Mouse (Mus musculus): ENCODE results near the gene Fer1l4.

The Fer1l4 gene

DNA sequence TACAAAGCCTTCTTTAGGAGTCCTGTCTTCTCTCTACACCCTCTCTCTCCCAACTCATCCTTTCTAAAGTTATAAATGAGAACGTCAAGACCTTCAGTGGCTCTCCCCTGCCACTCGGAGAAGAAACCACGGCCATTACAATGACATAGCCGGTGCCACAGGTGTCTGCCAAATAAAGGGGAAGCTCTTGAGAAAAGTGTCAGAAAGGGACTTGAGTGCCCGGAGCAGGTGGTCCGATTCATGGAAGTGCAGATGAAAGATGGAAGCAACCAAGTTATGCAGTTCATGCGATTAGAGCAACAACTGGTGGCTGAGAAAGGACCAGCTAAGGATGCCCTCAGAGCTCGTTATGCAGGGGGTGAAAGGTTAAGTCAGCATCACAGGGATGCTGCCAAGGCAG, 9.8 kb downstream of the Fer1l4 start:
- ChIA-PET POLR2A (interaction anchor here in 1 of 4 experiments (0.8 to 1.2 kb wide), 2 partner anchors 10 to 34 kb away, joined by 3 to 4 read pairs; partner anchors contain the start of gene Fer1l4), CTCF (no interaction called here)

DNA sequence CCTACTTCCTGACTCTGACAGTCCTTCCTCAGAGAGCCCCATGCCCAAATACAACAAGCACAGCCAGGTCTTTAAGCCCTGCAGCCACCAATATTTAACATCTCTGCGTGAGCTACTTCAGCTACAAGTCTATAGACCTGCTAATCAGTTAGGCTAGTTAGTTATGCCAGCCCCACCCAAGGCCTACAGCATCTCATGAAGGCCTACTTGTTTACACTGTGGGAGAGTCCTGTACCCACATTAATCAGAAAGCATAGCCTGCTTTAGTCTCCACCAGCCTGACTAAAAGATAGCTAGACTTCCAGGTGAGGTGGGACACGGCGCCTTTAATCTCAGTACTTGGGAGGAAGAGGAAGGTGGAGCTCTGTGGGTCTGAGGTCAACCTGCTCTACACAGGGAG, 13.4 kb downstream of the Fer1l4 start:
- CTCF ChIA-PET: interaction anchor here in 1 of 4 experiments (0.7 kb wide), 1 partner anchor 344 kb away, joined by 4 read pairs; no protein-coding TSS in a partner anchor
- POLR2A ChIA-PET: interaction anchor here in 3 of 4 experiments (0.6 to 1.0 kb wide), 4 partner anchors 9 to 433 kb away, joined by 3 to 5 read pairs (median 4); no protein-coding TSS in a partner anchor

DNA sequence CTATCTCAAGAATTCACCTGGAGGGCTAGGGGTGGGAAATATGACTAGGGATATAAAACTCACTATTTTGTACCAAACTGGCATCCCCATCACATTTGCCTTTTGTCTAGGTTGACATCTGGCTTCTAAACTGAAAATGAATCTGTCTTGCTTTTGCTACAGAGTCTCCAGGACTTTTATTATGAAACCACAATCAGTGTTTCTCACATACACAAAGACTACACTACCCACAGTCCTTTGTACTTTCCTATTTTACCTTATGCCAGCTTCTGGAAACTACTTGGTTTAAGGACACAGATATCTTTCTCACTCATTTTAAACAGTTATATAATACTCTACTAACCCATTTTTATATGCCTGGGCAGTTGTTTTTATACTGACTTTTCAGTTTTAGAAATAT, 27.3 kb downstream of the Fer1l4 start:
- CTCF ChIA-PET: no interaction called here

DNA sequence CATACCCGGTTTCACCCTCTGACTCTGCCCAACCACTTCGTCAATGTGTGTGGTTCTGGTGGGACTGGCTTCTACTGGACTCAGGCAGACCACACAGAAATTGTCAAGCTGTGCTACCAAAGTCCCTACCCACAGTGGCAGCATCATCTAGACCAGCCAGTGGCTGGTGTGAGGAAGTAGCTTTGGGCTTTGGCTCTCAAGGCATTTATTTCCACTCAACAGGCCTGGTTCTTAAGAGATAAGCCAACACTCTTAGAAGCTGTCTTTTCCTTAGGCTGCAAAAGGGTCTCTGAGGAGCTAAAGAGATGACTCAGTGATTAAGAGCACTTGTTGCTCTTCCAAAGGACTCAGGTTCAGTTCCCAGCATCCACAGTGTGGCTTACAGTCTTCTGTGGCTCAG, 31.0 kb downstream of the Fer1l4 start:
- POLR2A ChIA-PET: interaction anchor here in 1 of 4 experiments (1.2 to 2.5 kb wide), 4 partner anchors 9 to 20 kb away, joined by 3 to 14 read pairs (median 8); partner anchors contain the start of genes 6430550D23Rik and Ergic3
- CTCF ChIA-PET: interaction anchor here in 2 of 4 experiments (0.8 to 1.5 kb wide), 3 partner anchors 8 to 10 kb away, joined by 3 to 6 read pairs (median 4); no protein-coding TSS in a partner anchor

More for the DNA sequence above, 27.3 kb downstream of the Fer1l4 start:
- POLR2A ChIA-PET: interaction anchor here in 1 of 4 experiments (0.6 to 1.4 kb wide), 4 partner anchors 8 to 59 kb away, joined by 3 to 6 read pairs (median 4); partner anchors contain the start of genes 6430550D23Rik and Ergic3

DNA sequence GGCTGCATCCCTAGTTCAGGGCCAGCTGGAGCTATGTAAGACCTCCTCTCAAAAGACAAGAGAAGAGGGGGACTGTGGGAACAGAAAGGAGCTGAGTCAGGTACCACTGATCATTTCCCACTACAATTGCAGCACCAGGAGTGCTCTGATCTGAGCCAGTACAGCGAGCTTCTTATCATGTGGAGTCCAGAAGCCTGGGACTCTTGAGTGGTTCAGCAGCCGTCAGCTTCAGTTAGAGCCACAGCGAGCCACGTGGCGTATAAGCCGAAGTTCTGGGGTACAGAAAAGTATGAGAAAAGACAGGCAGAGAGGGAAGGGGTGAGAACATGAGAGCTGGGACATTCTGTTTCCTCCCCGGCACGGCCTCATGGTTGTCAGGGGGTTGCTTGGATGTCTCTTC, 31.5 kb downstream of the Fer1l4 start:
- ChIA-PET CTCF (interaction anchor here in 3 of 4 experiments (0.7 to 1.5 kb wide), 4 partner anchors 9 to 16 kb away, joined by 3 to 6 read pairs (median 4); no protein-coding TSS in a partner anchor), POLR2A (interaction anchor here in 2 of 4 experiments (0.7 to 2.5 kb wide), 7 partner anchors 10 to 202 kb away, joined by 3 to 14 read pairs (median 5); partner anchors contain the start of genes 6430550D23Rik (in 2 of the 2), Ergic3 (in 2 of the 2) and BC029722 (in 1 of the 2))

DNA sequence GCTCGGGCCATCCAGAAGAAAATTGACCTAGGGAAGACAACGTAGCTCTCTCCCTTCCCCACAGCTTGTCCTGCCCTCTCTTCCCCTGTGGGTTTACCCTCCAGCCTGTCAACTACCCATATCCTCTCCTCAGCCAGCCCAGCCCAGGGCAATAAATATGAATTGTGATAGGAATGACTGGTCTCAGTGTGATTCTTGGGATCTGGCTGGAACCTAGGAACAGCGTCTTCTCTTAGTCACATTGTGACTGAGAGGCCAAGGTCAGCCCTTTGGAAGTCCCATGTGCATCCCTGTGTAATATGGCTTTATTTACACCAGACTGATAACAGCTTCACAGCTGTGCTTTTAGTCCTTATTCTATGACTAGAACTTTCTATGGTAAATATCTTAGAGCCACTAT, 34.6 kb downstream of the Fer1l4 start:
- CTCF ChIA-PET: no interaction called here
- POLR2A ChIA-PET: interaction anchor here in 2 of 4 experiments (0.8 to 1.5 kb wide), 3 partner anchors 9 to 48 kb away, joined by 3 to 4 read pairs (median 4); no protein-coding TSS in a partner anchor

DNA sequence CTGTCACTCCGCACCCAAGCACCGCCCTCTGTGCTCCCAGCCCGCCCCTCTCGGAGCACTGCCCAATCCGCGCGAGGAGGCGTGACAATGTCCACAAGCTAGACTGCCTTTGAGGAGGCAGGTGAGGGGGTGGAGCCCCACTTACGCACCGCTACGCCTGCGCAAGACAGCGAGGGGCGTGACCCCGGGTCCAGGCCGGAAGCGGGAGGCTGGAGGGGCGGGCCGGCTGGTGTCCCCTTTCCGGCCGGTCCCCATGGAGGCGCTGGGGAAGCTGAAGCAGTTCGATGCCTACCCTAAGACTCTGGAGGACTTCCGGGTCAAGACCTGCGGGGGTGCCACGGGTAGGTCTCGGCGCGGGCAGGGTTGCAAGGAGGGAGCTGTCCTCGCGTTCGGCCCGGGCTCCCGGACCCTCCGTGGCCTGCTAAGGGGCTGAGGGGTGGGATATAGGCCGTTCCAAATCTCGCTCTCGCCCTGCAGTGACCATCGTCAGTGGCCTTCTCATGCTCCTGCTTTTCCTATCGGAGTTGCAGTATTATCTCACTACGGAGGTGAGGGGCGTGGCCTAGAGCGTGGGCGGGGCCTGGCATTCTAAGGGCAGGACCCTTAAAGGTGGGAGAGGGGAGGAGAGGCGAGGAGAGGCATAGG, 44.7 kb downstream of the Fer1l4 start, which contains the start of the genes 6430550D23Rik and Ergic3:
TSS of gene 6430550D23Rik (minus strand) at position 90 of the 645 bp plus-strand sequence.
TSS of gene Ergic3 (plus strand) at position 158 of the 645 bp plus-strand sequence.
- ChIA-PET CTCF (interaction anchor here in 2 of 4 experiments (0.5 to 1.5 kb wide), 8 partner anchors 13 to 1422 kb away, joined by 3 to 6 read pairs (median 3); partner anchors contain the start of genes Acss2 (in 1 of the 2), BC029722 (in 1 of the 2), Cep250 (in 1 of the 2) and Ggt7 (in 1 of the 2)), POLR2A (interaction anchor here in 3 of 4 experiments (0.5 to 3.4 kb wide), 50 partner anchors 10 to 767 kb away, joined by 3 to 22 read pairs (median 4); partner anchors contain the start of genes Cpne1 (in 3 of the 3), Rbm12 (in 3 of the 3), Cep250 (in 2 of the 3) and Spag4 (in 2 of the 3))

DNA sequence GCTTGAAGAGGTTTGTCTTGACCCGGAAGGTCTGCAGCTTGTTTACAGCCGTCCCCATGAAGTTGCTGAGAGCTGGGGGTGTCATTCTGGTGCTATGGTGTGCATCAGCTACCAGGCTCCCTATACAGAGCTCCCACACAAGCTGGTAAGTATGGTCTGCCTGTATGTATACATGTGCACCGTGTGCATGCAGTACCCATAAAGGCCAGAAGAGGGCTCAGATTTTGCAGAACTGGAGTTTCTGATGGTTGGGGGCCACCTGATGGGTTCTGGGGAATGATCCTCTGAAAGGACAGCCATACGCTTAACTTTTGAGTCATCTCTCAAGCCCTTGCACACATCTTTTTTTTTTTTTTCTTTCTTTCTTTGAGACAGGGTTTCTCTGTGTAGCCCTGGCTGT, 47.4 kb downstream of the Fer1l4 start:
- ChIA-PET POLR2A (interaction anchor here in 2 of 4 experiments (0.7 to 1.3 kb wide), 4 partner anchors 9 to 307 kb away, joined by 3 to 4 read pairs (median 3); partner anchors contain the start of genes Cnbd2 (in 1 of the 2) and Scand1 (in 1 of the 2)), CTCF (interaction anchor here (0.5 to 1.1 kb wide), 11 partner anchors 8 to 1437 kb away, joined by 3 to 5 read pairs (median 3); no protein-coding TSS in a partner anchor)

DNA sequence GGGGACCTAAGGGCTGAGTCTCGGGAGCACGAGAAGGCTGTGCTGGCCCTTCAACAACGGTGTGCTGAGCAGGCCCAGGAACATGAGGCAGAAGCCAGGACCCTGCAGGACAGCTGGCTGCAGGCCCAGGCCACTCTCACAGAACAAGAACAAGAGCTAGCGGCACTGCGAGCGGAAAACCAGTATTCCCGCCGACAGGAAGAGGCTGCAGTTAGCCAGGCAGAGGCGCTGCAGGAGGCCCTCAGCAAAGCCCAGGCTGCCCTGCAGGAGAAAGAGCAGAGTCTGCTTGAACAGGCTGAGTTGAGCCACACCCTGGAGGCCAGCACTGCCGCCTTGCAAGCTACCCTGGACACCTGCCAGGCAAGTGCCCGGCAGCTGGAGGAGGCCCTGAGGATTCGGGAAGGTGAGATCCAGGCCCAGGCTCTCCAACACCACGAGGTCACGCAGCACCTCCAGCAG, 60.9 kb downstream of the Fer1l4 start:
- ChIA-PET POLR2A (interaction anchor here in 3 of 4 experiments (0.7 to 3.8 kb wide), 16 partner anchors 9 to 474 kb away, joined by 3 to 22 read pairs (median 3); partner anchors contain the start of genes 6430550D23Rik (in 2 of the 3), Cep250 (in 2 of the 3), Ergic3 (in 2 of the 3) and Acss2 (in 1 of the 3)), CTCF (interaction anchor here in 2 of 4 experiments (0.5 to 1.2 kb wide), 2 partner anchors 13 to 18 kb away, joined by 3 to 4 read pairs; no protein-coding TSS in a partner anchor)

DNA sequence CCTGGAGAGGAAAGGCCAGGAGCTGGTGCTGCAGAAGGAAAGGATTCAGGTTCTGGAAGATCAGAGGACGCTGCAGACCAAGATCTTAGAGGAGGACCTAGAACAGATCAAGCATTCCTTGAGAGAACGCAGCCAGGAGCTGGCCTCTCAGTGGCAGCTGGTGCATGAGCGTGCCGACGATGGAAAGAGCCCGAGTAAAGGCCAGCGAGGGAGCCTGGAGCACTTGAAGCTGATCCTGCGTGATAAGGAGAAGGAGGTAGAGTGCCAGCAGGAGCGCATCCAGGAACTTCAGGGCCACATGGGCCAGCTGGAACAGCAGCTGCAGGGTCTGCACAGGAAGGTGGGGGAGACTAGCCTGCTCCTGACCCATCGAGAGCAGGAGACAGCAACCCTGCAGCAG, 61.6 kb downstream of the Fer1l4 start:
- CTCF ChIA-PET: interaction anchor here in 2 of 4 experiments (0.6 to 1.2 kb wide), 4 partner anchors 17 to 158 kb away, joined by 3 read pairs; no protein-coding TSS in a partner anchor

DNA sequence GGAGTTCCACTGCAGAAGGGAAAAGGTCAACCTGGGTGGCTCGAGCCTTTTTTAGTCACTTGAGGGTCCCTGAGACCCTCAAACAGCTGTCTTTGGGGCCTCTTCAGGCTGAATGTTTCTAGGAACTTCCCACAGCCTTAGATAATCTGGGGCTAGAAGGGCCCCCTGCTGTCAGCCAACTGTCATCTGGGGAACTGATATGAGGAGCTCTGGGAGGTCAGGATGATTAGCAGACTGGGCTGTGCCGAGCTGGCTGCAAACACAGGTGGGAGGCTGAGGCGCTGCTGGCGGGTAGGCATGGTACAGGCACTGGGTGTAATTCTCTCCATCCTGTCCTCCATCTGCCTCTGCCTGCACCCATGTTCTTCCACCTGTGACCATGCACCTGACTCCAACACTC, 63.7 kb downstream of the Fer1l4 start:
- ChIA-PET POLR2A (interaction anchor here in 2 of 4 experiments (1.2 to 1.3 kb wide), 2 partner anchors 26 to 33 kb away, joined by 3 read pairs; partner anchors contain the start of gene Cep250 (in 1 of the 2)), CTCF (no interaction called here)

More for the DNA sequence above, 61.6 kb downstream of the Fer1l4 start:
- POLR2A ChIA-PET: interaction anchor here (0.6 to 3.8 kb wide), 16 partner anchors 10 to 121 kb away, joined by 3 to 22 read pairs (median 3); partner anchors contain the start of genes 6430550D23Rik (in 2 of the 4), Cep250 (in 2 of the 4), Ergic3 (in 2 of the 4) and Cpne1 (in 1 of the 4)

DNA sequence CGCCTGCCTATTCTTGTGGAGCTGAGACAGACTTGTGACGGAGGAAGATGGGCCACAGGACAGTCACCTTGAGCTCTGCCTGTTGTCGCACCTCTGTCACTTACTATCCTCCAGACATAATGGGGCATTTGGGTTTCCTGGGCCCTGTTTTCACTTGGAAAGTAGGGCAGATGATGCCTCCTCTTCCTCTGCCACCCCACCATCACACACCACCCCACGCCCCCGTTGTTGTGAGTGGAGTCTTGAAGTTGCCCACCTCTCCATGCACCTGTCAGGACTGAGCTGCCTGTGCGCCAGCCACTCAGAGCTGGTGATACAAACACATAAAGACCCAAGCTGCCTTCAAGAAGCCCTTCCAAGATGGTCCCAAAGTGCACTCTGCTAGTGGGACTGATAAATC, 65.6 kb downstream of the Fer1l4 start:
- POLR2A ChIA-PET: interaction anchor here in 3 of 4 experiments (0.5 to 4.4 kb wide), 12 partner anchors 9 to 258 kb away, joined by 3 to 25 read pairs (median 4); partner anchors contain the start of genes 6430550D23Rik (in 2 of the 3), Ergic3 (in 2 of the 3), Cep250 (in 1 of the 3) and Edem2 (in 1 of the 3)
- CTCF ChIA-PET: no interaction called here

DNA sequence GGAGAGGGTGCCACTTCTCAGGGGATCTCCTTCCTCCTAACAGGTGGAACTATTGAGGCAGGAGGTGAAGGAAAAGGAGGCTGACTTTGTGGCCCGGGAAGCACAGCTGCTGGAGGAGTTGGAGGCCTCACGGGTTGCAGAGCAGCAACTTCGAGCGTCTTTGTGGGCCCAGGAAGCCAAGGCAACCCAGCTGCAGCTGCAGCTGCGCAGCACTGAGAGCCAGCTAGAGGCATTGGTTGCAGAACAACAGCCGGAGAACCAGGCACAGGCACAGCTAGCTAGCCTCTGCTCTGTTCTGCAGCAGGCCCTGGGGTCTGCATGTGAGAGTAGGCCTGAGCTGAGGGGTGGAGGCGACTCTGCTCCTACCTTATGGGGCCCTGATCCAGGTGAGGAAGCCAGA, 67.0 kb downstream of the Fer1l4 start:
- CTCF ChIA-PET: interaction anchor here in 1 of 4 experiments (0.9 kb wide), 1 partner anchor 20 kb away, joined by 3 read pairs; no protein-coding TSS in a partner anchor

DNA sequence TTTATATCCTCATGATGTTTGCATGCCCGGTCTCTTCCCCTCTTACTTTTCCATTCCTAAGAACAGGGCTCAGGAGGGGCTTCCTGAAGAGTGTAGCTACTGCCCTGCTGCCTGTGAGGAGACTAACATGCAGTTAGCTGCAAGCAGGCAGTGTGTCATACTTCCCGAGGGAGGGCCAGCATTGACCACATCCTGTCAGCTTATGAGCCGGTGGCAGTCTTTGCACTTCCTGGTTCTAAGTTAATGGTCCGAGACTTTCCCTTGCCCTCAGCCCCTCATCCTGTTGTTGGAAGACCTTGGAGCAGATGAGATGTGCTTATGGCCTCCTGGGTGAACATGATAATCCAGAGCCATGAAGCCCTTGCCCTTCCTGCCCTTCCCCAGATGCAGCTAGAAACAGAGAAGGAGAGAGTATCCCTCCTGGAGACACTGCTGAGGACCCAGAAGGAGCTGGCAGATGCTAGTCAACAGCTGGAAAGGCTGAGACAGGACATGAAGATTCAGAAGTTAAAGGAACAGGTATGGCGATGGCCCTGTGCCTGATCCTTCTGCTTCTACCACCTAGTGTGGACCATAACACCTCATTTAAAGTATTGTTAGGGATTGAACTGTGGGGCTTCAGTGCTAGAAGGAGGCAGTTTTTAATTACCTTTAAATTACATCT, 73.3 kb downstream of the Fer1l4 start:
- POLR2A ChIA-PET: interaction anchor here in 3 of 4 experiments (0.7 to 1.7 kb wide), 11 partner anchors 11 to 201 kb away, joined by 3 to 5 read pairs (median 3); partner anchors contain the start of genes 6430550D23Rik (in 1 of the 3), Ergic3 (in 1 of the 3) and Uqcc1 (in 1 of the 3)
- CTCF ChIA-PET: no interaction called here

More for the DNA sequence above, 67.0 kb downstream of the Fer1l4 start:
- POLR2A ChIA-PET: interaction anchor here in 2 of 4 experiments (1.1 to 4.4 kb wide), 5 partner anchors 10 to 15 kb away, joined by 3 to 25 read pairs (median 5); no protein-coding TSS in a partner anchor

DNA sequence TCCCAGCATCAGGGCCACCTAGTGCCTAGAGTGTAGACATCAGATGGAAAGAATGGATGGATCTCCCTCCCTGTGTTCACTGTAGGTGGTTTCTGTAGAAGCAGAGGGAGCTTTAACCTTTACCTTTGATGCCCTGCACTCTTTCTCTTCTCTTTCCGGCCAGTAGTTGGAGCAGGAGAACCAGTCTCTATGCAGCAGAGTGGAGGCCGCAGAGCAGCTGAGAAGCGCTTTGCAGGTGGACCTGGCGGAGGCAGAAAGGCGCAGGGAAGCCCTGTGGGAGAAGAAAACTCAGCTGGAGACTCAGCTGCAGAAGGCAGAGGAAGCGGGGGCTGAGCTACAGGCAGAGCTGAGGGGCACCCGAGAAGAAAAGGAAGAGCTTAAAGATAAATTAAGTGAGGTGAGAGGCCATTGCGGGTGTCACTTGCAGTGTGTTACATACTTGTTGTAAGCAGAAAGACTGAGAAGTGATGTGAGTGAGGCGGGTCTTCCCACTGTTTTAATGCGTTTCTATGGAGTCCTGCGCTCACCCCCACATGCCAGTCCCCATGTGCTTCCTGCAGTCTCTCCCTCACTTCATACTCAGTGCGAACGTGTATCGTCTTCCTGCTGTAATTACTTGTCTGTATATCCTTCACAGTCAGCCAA, 78.5 kb downstream of the Fer1l4 start:
- ChIA-PET POLR2A (interaction anchor here in 3 of 4 experiments (0.7 to 2.5 kb wide), 5 partner anchors 12 to 33 kb away, joined by 3 to 5 read pairs (median 3); partner anchors contain the start of genes 6430550D23Rik (in 1 of the 3), Cep250 (in 1 of the 3) and Ergic3 (in 1 of the 3)), CTCF (interaction anchor here (0.6 to 1.2 kb wide), 6 partner anchors 17 to 261 kb away, joined by 3 read pairs; partner anchors contain the start of gene Cep250 (in 1 of the 4))

DNA sequence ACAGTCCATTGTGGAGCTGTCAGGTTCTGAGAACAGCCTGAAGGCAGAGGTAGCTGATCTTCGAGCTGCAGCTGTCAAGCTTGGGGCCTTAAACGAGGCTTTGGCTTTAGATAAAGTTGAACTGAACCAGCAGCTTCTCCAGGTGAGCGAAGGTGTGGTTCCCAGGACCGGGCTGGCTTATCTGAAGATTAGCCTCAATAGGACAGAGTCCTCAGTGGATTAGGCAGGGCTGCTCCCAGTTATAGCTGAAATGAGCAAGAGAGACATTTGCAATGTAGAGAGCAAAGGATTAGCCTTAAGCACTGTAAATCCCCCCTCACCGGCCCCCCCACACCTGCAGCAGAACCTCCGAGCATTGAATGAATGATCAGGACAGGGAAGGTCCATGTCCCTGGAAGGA, 79.4 kb downstream of the Fer1l4 start:
- CTCF ChIA-PET: interaction anchor here in 3 of 4 experiments (0.5 to 1.2 kb wide), 3 partner anchors 17 to 160 kb away, joined by 3 to 5 read pairs (median 3); partner anchors contain the start of gene Cep250 (in 1 of the 3)

More for the DNA sequence above, 79.4 kb downstream of the Fer1l4 start:
- POLR2A ChIA-PET: interaction anchor here in 1 of 4 experiments (1.3 to 1.7 kb wide), 2 partner anchors 14 to 17 kb away, joined by 3 to 5 read pairs; partner anchors contain the start of gene Cep250

All from embryonic stem cell, embryonic (primary cell).